Mouse (Mus musculus) C3H10T1/2 (cell line): ENCODE data around the gene Olfr429. TPM values are rescaled to one million over a fixed set of nuclear protein-coding genes. Genes with fewer than 3 reads are reported as not detected.

Experiments
- polyA plus RNA-seq, 2 experiments: library from polyadenylated mRNA; unstranded; fragments of >200 nt; fragmentation: generic; extraction: Trizol; gene quantifications; one replicate each; pipeline ENCODE4 v1.2.1; 2012; ENCODE audit warnings: missing spikeins in 2 of 2

Gene Olfr429
- not detected for polyA plus RNA-seq

GRCm38 (mm10) chr1:174084031-174084430 is at the start of gene Olfr429:
Gene Olfr429 (plus strand): TSS chr1:174084331.

GRCm38 (mm10) chr1:174040523-174041177 is 43.5 kb upstream of the Olfr429 start, which contains the start of gene Olfr433:
Gene Olfr433 (plus strand): TSS chr1:174040705.

GRCm38 (mm10) chr1:174048893-174049292 is 35.2 kb upstream of the Olfr429 start, which contains the start of gene Olfr432:
Gene Olfr432 (plus strand): TSS chr1:174049205.

GRCm38 (mm10) chr1:174066305-174066704 is 17.8 kb upstream of the Olfr429 start, which contains the start of gene Olfr430:
Gene Olfr430 (plus strand): TSS chr1:174066605.

GRCm38 (mm10) chr1:174096591-174096990 is 12.5 kb downstream of the Olfr429 start, which contains the start of gene Olfr427:
Gene Olfr427 (plus strand): TSS chr1:174096891.

GRCm38 (mm10) chr1:174121062-174121461 is 36.9 kb downstream of the Olfr429 start, which contains the start of gene Olfr231:
Gene Olfr231 (minus strand): TSS chr1:174121162.

GRCm38 (mm10) chr1:174131217-174131616 is 47.1 kb downstream of the Olfr429 start, which contains the start of gene Olfr424:
Gene Olfr424 (plus strand): TSS chr1:174131517.

Other genes starting within 250 kb of the Olfr429 start
- 1 to 10 TPM in 1 of 2 experiments, under 1 TPM in 1; 0.08 to 1.6 TPM for gene Ifi211, start 171.3 kb upstream of the Olfr429 start, polyA plus RNA-seq
- 1 to 10 TPM in 1 of 2 experiments, under 1 TPM in 1; 0.97 to 4.7 TPM for gene Mndal, start 141.8 kb upstream of the Olfr429 start, polyA plus RNA-seq
- 1 to 10 TPM in 1 of 2 experiments, under 1 TPM in 1; 0.63 to 7.4 TPM for gene Ifi203, start 141.7 kb upstream of the Olfr429 start, polyA plus RNA-seq
- gene Ifi202b, start 101.6 kb upstream of the Olfr429 start, polyA plus RNA-seq = 1 to 10 TPM in 1 of 2 experiments, under 1 TPM in 1; 0.32 to 4.0 TPM
- gene Ifi205, start 52.5 kb upstream of the Olfr429 start, polyA plus RNA-seq = not detected
- not detected for gene Olfr433, start 43.6 kb upstream of the Olfr429 start, polyA plus RNA-seq
- gene Olfr432, start 35.1 kb upstream of the Olfr429 start, polyA plus RNA-seq = not detected
- not detected for gene Olfr430, start 17.7 kb upstream of the Olfr429 start, polyA plus RNA-seq
- not detected for gene Olfr427, start 12.6 kb downstream of the Olfr429 start, polyA plus RNA-seq
- gene Olfr231, start 36.8 kb downstream of the Olfr429 start, polyA plus RNA-seq = not detected
- gene Olfr424, start 47.2 kb downstream of the Olfr429 start, polyA plus RNA-seq = not detected
- gene Olfr420, start 71.3 kb downstream of the Olfr429 start, polyA plus RNA-seq = not detected
- gene Spta1, start 88.4 kb downstream of the Olfr429 start, polyA plus RNA-seq = not detected
- gene Olfr419, start 167.7 kb downstream of the Olfr429 start, polyA plus RNA-seq = not detected
- not detected for gene Mptx1, start 246.2 kb downstream of the Olfr429 start, polyA plus RNA-seq